8 mouse cellular contexts compared by ENCODE assay signal in genomic region chr7:46378123-46378522, GRCm38 (mm10). TPM values are rescaled to one million over a fixed set of nuclear protein-coding genes. Genes with fewer than 3 reads are reported as not detected.
DNase-seq lines count a peak whose midpoint lies in the region; ATAC-seq and TF ChIP-seq lines count a peak whose summit lies in the region.

No protein-coding gene starts in this region.

- no peak for ATAC-seq in liver, embryonic 14.5 days (ENCODE audit: insufficient read depth)
- ATAC-seq in liver, embryonic 11.5 days (replicated peaks; ENCODE audit: low FRiP score): no peak
- ATAC-seq in inflammation-experienced regulatory T-cells, adult 6 months: no peak

- no peak overlapping the region for H3K9ac ChIP-seq in liver, embryonic 14.5 days (replicated peaks)
- no peak overlapping the region for H3K9ac ChIP-seq in liver, embryonic 11.5 days (ENCODE audit: low read depth, low read length)

- DNase-seq in adrenal gland, postnatal 25 days: peak; percentile 20
- no peak for DNase-seq in adrenal gland, postnatal 4 days (ENCODE audit: low spot score in 2 of 2)
- DNase-seq in liver, embryonic 14.5 days (ENCODE audit: low read depth in 3 of 3, low spot score in 3 of 3): no peak
- no peak for DNase-seq in liver, embryonic 11.5 days (ENCODE audit: low spot score)
- peak; percentile 22 for DNase-seq in forebrain, embryonic 10.5 days (ENCODE audit: extremely low spot score, low spot score)
- peak; percentile 30 for DNase-seq in midbrain, embryonic 10.5 days (ENCODE audit: low spot score)
- no peak for DNase-seq in MN1 (ENCODE audit: low spot score)

- TF ChIP-seq CTCF in liver, embryonic 14.5 days (IDR thresholded peaks at IDR 0.05; ENCODE audit: low read depth): peak; percentile 30; the same call in 1 of the 2 replicates

- H3K4me2 ChIP-seq in liver, embryonic 14.5 days (ENCODE audit: low read depth): no peak overlapping the region
- no peak overlapping the region for H3K4me2 ChIP-seq in liver, embryonic 11.5 days

- no peak overlapping the region for H3K4me3 ChIP-seq in liver, embryonic 14.5 days (ENCODE audit: insufficient read depth in 1 of 2, low read depth in 2 of 2, low read length in 2 of 2)
- no peak overlapping the region for H3K4me3 ChIP-seq in liver, embryonic 11.5 days (ENCODE audit: low read depth, low read length)
- H3K4me3 ChIP-seq in forebrain, embryonic 10.5 days: peak overlapping the region; percentile 41
- H3K4me3 ChIP-seq in midbrain, embryonic 10.5 days: peak overlapping the region; percentile 46

- peaks cover 26% of the 10 kb centered on the region for H3K27me3 ChIP-seq in liver, embryonic 14.5 days (ENCODE audit: control insufficient read depth, insufficient read depth, low read length)
- H3K27me3 ChIP-seq in liver, embryonic 11.5 days (replicated peaks; ENCODE audit: control insufficient read depth, insufficient read depth, low read length): peaks cover 64% of the 10 kb centered on the region
- peaks cover 77% of the 10 kb centered on the region for H3K27me3 ChIP-seq in forebrain, embryonic 10.5 days (ENCODE audit: poor library complexity, severe bottlenecking)
- peaks cover 77% of the 10 kb centered on the region for H3K27me3 ChIP-seq in midbrain, embryonic 10.5 days (ENCODE audit: low read depth, poor library complexity, severe bottlenecking)

- H3K27ac ChIP-seq in liver, embryonic 14.5 days: no peak overlapping the region
- H3K27ac ChIP-seq in liver, embryonic 11.5 days (ENCODE audit: low read depth, low read length): no peak overlapping the region
- H3K27ac ChIP-seq in forebrain, embryonic 10.5 days: no peak overlapping the region
- no peak overlapping the region for H3K27ac ChIP-seq in midbrain, embryonic 10.5 days (replicated peaks)

- H3K36me3 ChIP-seq in liver, embryonic 14.5 days (replicated peaks; ENCODE audit: control insufficient read depth, insufficient read depth, low read depth): no peaks in the 10 kb centered on the region
- H3K36me3 ChIP-seq in liver, embryonic 11.5 days (ENCODE audit: control insufficient read depth, insufficient read depth, low read length): no peaks in the 10 kb centered on the region
- no peaks in the 10 kb centered on the region for H3K36me3 ChIP-seq in forebrain, embryonic 10.5 days (replicated peaks)
- no peaks in the 10 kb centered on the region for H3K36me3 ChIP-seq in midbrain, embryonic 10.5 days

- 2% methylated on average over 22 of the region's 22 CpGs for WGBS in liver, embryonic 14.5 days (ENCODE audit: insufficient replicate concordance)
- 5% methylated on average over 22 of the region's 22 CpGs for WGBS in liver, embryonic 11.5 days
- 3% methylated on average over 22 of the region's 22 CpGs for WGBS in forebrain, embryonic 10.5 days
- 1% methylated on average over 22 of the region's 22 CpGs for WGBS in midbrain, embryonic 10.5 days

- TF ChIP-seq EP300 in liver, embryonic 14.5 days (IDR thresholded peaks at IDR 0.05; ENCODE audit: low read depth): no peak

- H3K9me3 ChIP-seq in liver, embryonic 14.5 days (ENCODE audit: control insufficient read depth, low read length): no peaks in the 10 kb centered on the region
- no peaks in the 10 kb centered on the region for H3K9me3 ChIP-seq in liver, embryonic 11.5 days (ENCODE audit: control insufficient read depth, low read length)
- H3K9me3 ChIP-seq in forebrain, embryonic 10.5 days: no peaks in the 10 kb centered on the region
- H3K9me3 ChIP-seq in midbrain, embryonic 10.5 days (replicated peaks): no peaks in the 10 kb centered on the region

- H3K4me1 ChIP-seq in liver, embryonic 14.5 days (replicated peaks; ENCODE audit: control insufficient read depth in 2 of 2, insufficient read depth in 2 of 2, low read length in 1 of 2): no peaks in the 10 kb centered on the region
- no peaks in the 10 kb centered on the region for H3K4me1 ChIP-seq in liver, embryonic 11.5 days (replicated peaks; ENCODE audit: control insufficient read depth, insufficient read depth, low read length)
- H3K4me1 ChIP-seq in forebrain, embryonic 10.5 days: peaks cover 27% of the 10 kb centered on the region
- peaks cover 31% of the 10 kb centered on the region for H3K4me1 ChIP-seq in midbrain, embryonic 10.5 days

RNA-seq across cellular contexts. Expression of gene Myod1, which starts 1.8 kb away (rescaled TPM):
- total RNA-seq in adrenal gland, postnatal 25 days (2021): not detected in 2 replicates
- total RNA-seq in adrenal gland, postnatal 4 days (2021): 1 to 10 TPM in 1 of 2 experiments, under 1 TPM in 1; 0.48 to 1.6 TPM
- polyA plus RNA-seq in liver, embryonic 14.5 days (2012; rRNA removed): 0.02 TPM in 2 replicates
- polyA plus RNA-seq in liver, embryonic 14.5 days (2014; fragmentation: Nextera tagmentation; extraction: Ambion mirVana): not detected in 2 replicates
- polyA plus RNA-seq in liver, embryonic 11.5 days (2014; fragmentation: Nextera tagmentation; extraction: Ambion mirVana): 2.1 and 2.3 TPM in 2 replicates
- polyA plus RNA-seq in forebrain, embryonic 10.5 days (2016; fragmentation: Nextera tagmentation; extraction: Ambion mirVana): not detected in 2 replicates
- not detected in 2 replicates for polyA plus RNA-seq in midbrain, embryonic 10.5 days (2016; fragmentation: Nextera tagmentation; extraction: Ambion mirVana)
- not detected for polyA plus RNA-seq in inflammation-experienced regulatory T-cells, adult 6 months (2017; shearing (Covaris generic))

RNA-seq across cellular contexts. Expression of gene Kcnc1, which starts 18.2 kb away (rescaled TPM):
- total RNA-seq in adrenal gland, postnatal 25 days (2021): 0.33 TPM in 2 replicates
- 1 to 10 TPM; 1.0 to 3.0 TPM for total RNA-seq in adrenal gland, postnatal 4 days (2021)
- under 0.01 and 0.02 TPM in 2 replicates for polyA plus RNA-seq in liver, embryonic 14.5 days (2012; rRNA removed)
- not detected in 2 replicates for polyA plus RNA-seq in liver, embryonic 14.5 days (2014; fragmentation: Nextera tagmentation; extraction: Ambion mirVana)
- polyA plus RNA-seq in liver, embryonic 11.5 days (2014; fragmentation: Nextera tagmentation; extraction: Ambion mirVana): 0.25 and 0.32 TPM in 2 replicates
- polyA plus RNA-seq in forebrain, embryonic 10.5 days (2016; fragmentation: Nextera tagmentation; extraction: Ambion mirVana): 0.20 and 0.24 TPM in 2 replicates
- 0.37 and 1.3 TPM in 2 replicates for polyA plus RNA-seq in midbrain, embryonic 10.5 days (2016; fragmentation: Nextera tagmentation; extraction: Ambion mirVana)
- polyA plus RNA-seq in inflammation-experienced regulatory T-cells, adult 6 months (2017; shearing (Covaris generic)): under 1 TPM in 1 of 3 experiments, not detected in 2; 0.16 TPM

Comparison
In these comparisons a context has a peak if more than half of its experiments do, and no peak if none do; other contexts are left out.
1. DNase-seq: peak in adrenal gland, postnatal 25 days (single experiment), forebrain, embryonic 10.5 days (single experiment) and midbrain, embryonic 10.5 days (single experiment); none in adrenal gland, postnatal 4 days (0 of 2), liver, embryonic 14.5 days (0 of 3), liver, embryonic 11.5 days (single experiment) and MN1 (single experiment).
2. H3K4me3 ChIP-seq: peak in forebrain, embryonic 10.5 days (single experiment) and midbrain, embryonic 10.5 days (single experiment); none in liver, embryonic 14.5 days (0 of 2) and liver, embryonic 11.5 days (single experiment).